Comparison of ENCODE assay signal across 9 mouse cellular contexts in the genomic region with DNA sequence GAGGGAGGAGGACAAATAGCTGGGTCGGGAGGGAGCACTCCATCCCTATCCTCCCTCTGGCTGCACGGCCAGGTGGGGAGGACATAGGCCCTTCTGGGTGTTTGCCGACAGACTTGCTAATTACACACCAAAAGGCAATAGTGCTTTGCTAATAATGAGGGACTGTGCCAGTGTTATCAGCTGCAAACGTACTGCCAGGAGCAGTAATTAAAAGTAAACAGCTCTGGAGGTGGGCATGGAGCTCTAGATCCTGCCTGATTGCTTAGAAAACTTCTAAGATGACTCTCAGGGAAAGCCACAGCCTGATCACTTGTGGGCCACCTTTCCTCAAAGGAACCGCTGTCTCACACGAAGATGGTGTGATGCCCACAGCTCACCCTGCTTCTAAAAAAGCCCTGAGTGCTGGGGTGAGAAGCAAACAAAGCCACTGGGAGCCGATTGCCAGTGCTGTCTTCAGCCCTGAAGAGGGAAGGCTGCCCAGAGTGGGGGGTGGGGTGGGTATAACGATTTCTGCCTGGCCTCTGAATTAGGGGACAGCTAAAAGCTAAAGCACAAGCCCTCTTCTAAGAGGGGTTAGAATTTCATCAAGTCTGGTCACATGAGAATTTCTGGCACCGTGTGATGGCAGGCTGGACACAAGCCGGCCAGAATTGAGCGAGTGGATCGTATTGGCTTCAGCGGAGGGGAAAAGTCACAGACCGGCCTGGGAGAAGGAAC.
DNase-seq lines count a peak whose midpoint lies in the region; ATAC-seq and TF ChIP-seq lines count a peak whose summit lies in the region.
"Had no signal": no experiment of that assay in that cellular context is flagged by ENCODE, and none has a peak within 500 bp of the region (broad histone marks: within the 10 kb centered on the region; RNA-seq: fewer than 3 reads in every experiment).

No protein-coding gene starts in this region.

- H3K4me1 ChIP-seq in kidney, embryonic 14.5 days (ENCODE audit: control insufficient read depth, insufficient read depth, low read length): peaks cover 32% of the 10 kb centered on the region
- H3K4me1 ChIP-seq in brown adipose tissue, adult 24 weeks (ENCODE audit: control insufficient read depth, insufficient read depth, insufficient read length, low read length): peaks cover 32% of the 10 kb centered on the region
- peaks cover 49% of the 10 kb centered on the region for H3K4me1 ChIP-seq in limb, embryonic 10.5 days
- peaks cover 5% of the 10 kb centered on the region for H3K4me1 ChIP-seq in stomach, postnatal 0 days (replicated peaks; ENCODE audit: control insufficient read depth, insufficient read depth)

- no peaks in the 10 kb centered on the region for H3K27me3 ChIP-seq in kidney, embryonic 14.5 days (ENCODE audit: control insufficient read depth, insufficient read depth, low read length)
- H3K27me3 ChIP-seq in limb, embryonic 10.5 days (ENCODE audit: low read depth, poor library complexity, severe bottlenecking): no peaks in the 10 kb centered on the region
- no peaks in the 10 kb centered on the region for H3K27me3 ChIP-seq in stomach, postnatal 0 days (ENCODE audit: control insufficient read depth, insufficient read depth, low read length)
- H3K27me3 ChIP-seq: Patski had no signal

- H3K4me2 ChIP-seq in kidney, embryonic 14.5 days (replicated peaks; ENCODE audit: low read depth, low read length): peak overlapping the region; percentile 30
- peak overlapping the region; percentile 32 for H3K4me2 ChIP-seq in stomach, postnatal 0 days (replicated peaks; ENCODE audit: low read depth)

- 0 out of 2 replicates have a peak overlapping the region, but pooled peaks have one; percentile 23 for H3K9ac ChIP-seq in kidney, embryonic 14.5 days (ENCODE audit: low read depth, low read length)
- peak overlapping the region; percentile 27; the same call in 1 of the 2 replicates for H3K9ac ChIP-seq in stomach, postnatal 0 days (ENCODE audit: low read length)

- no peaks in the 10 kb centered on the region for H3K9me3 ChIP-seq in kidney, embryonic 14.5 days (ENCODE audit: control insufficient read depth, low read length)
- H3K9me3 ChIP-seq in limb, embryonic 10.5 days (replicated peaks): no peaks in the 10 kb centered on the region
- H3K9me3 ChIP-seq in stomach, postnatal 0 days (ENCODE audit: control insufficient read depth, low read length): no peaks in the 10 kb centered on the region

- no peak overlapping the region for H3K27ac ChIP-seq in kidney, embryonic 14.5 days (ENCODE audit: low read depth, low read length)
- H3K27ac ChIP-seq in brown adipose tissue, adult 24 weeks (replicated peaks; ENCODE audit: low read depth, low read length): peak overlapping the region; percentile 46
- H3K27ac ChIP-seq in limb, embryonic 10.5 days: peak overlapping the region; percentile 79
- peak overlapping the region; percentile 58 for H3K27ac ChIP-seq in stomach, postnatal 0 days (replicated peaks)

- DNase-seq in kidney, postnatal 14 days: no peak
- peak; percentile 40 to 56 for DNase-seq in gastrocnemius, adult 8-10 months (ENCODE audit: low spot score in 2 of 2)
- DNase-seq in limb, embryonic 10.5 days (ENCODE audit: low spot score): no peak
- peak; percentile 44 for DNase-seq in stomach, postnatal 0 days (ENCODE audit: low spot score)
- no peak for DNase-seq in thymus, postnatal 25 days
- no peak for DNase-seq in spleen, postnatal 4 days (ENCODE audit: low spot score in 2 of 2)

- no peak for TF ChIP-seq EP300 in stomach, postnatal 0 days (optimal IDR thresholded peaks at IDR 0.05)

- H3K36me3 ChIP-seq in kidney, embryonic 14.5 days (ENCODE audit: control insufficient read depth, insufficient read depth, low read length): no peaks in the 10 kb centered on the region
- no peaks in the 10 kb centered on the region for H3K36me3 ChIP-seq in limb, embryonic 10.5 days
- no peaks in the 10 kb centered on the region for H3K36me3 ChIP-seq in stomach, postnatal 0 days (ENCODE audit: control insufficient read depth, insufficient read depth, low read length)

- ATAC-seq in kidney, embryonic 14.5 days (ENCODE audit: low FRiP score, low TSS enrichment): peak; percentile 50
- peak; percentile 17 for ATAC-seq in stomach, postnatal 0 days (ENCODE audit: low FRiP score, low TSS enrichment)

- no peak for TF ChIP-seq CTCF in stomach, postnatal 0 days (IDR thresholded peaks at IDR 0.05; ENCODE audit: low read depth)

- H3K4me3 ChIP-seq in kidney, embryonic 14.5 days (ENCODE audit: low read length): no peak overlapping the region
- H3K4me3 ChIP-seq in brown adipose tissue, adult 24 weeks (ENCODE audit: insufficient read depth, low read depth, low read length): peak overlapping the region; percentile 43; the same call in 1 of the 2 replicates
- 0 out of 2 replicates have a peak overlapping the region, but pooled peaks have one; percentile 20 for H3K4me3 ChIP-seq in limb, embryonic 10.5 days
- H3K4me3 ChIP-seq in stomach, postnatal 0 days (ENCODE audit: low read depth, low read length): no peak overlapping the region

- WGBS in kidney, embryonic 14.5 days: 23% methylated on average over 14 of the region's 14 CpGs
- WGBS in limb, embryonic 10.5 days: 15% methylated on average over 14 of the region's 14 CpGs
- WGBS in stomach, postnatal 0 days: 25% methylated on average over 14 of the region's 14 CpGs

Comparison
In these comparisons a context has a peak if more than half of its experiments do, and no peak if none do; other contexts are left out.
1. H3K4me3 ChIP-seq: peak in brown adipose tissue, adult 24 weeks (single experiment) and limb, embryonic 10.5 days (single experiment); none in kidney, embryonic 14.5 days (single experiment) and stomach, postnatal 0 days (single experiment).
2. DNase-seq: peak in gastrocnemius, adult 8-10 months (2 of 2) and stomach, postnatal 0 days (single experiment); none in kidney, postnatal 14 days (single experiment), limb, embryonic 10.5 days (single experiment), thymus, postnatal 25 days (single experiment) and spleen, postnatal 4 days (0 of 2).